Mouse (Mus musculus) c-Kit-negative CD71-positive TER-119-positive erythroid progenitor cells, embryonic 14.5 days (primary cell): ENCODE measurements around the gene Klc1.

Experiments used
- DNase-seq: peaks from one replicate; pipeline ENCODE4 v3.0.0-alpha.2; 2013; ENCODE audit warnings: low read depth, low spot score

Klc1 gene

DNA sequence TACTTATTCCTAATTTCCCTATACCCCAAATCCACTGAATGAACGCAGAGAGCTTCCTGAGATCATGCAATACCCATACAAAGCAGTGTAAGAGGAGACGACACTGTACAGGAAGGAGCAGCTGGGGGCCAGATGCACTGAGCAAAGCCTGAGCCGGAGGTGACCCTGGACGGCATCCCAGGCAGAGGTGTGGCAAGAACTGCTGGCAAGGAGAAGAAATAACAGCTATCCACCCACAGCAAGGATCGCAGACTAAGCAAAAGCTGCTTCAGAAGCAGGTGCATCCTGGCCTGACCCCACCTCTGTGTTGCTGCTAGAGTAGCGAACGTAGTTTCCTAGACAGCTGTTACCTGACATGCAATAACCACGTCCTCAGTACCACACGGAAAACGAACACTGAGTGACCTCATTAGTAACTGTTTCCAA lies 94.4 kb downstream of the Klc1 start:
- no peak for DNase-seq

DNA sequence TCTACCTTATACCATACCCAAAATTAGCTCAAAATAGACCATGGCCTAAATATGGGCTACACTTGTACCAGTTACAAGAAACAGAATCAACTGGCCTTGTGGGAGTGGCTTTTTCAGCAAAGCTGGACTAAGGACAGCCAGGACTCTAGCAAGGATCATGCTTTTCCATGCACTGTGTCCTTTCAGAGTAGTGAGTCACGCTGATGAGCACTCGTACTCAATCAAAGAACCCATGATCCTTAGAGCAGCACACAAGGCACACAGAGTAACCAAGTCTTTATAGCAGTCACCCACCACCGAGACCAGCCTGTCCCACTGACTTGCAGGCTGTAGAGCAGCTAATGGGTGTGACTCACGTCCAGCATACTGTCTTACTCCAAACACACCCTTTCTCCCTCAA lies 94.9 kb downstream of the Klc1 start:
- DNase-seq: no peak

DNA sequence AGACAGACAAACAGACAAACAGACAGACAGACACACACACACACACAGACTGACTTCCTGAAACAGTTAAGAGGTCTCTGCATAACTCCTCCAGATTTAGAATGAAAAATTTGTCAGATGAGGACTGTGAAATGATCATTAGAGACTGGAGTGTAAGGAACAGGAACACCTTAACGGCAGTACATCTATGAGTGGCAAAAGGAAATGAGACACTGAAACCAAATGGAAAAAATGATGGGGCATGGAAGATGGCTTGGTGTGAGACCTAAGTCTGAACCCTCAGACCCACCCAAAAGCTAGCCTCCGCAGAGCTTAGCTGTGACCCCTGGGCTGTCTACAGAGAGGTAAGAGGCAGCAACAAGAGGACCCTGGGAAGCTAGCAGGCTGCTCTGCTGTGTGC lies 96.8 kb downstream of the Klc1 start:
- no peak for DNase-seq
